Mouse (Mus musculus) ES-E14 (cell line): ENCODE results near the gene Exph5. TPM values are rescaled to one million over a fixed set of nuclear protein-coding genes. Genes with fewer than 3 reads are reported as not detected.

ENCODE experiments used
- DNase-seq: peaks from one replicate; pipeline ENCODE4 v3.0.0-alpha.2; 2013; ENCODE audit warnings: low read depth, low spot score
- H3K27ac ChIP-seq: 2 replicates; pipeline ENCODE4 v1.5.1; 2012; ENCODE audit warnings: low read depth, mild to moderate bottlenecking, low read length, moderate library complexity, mixed read lengths; ENCODE audit not compliant: poor library complexity, insufficient read depth, severe bottlenecking
- H3K36me3 ChIP-seq: 2 replicates; pipeline ENCODE4 v1.6.1; 2012; ENCODE audit warnings: mild to moderate bottlenecking, low read length, moderate library complexity, mixed read lengths; ENCODE audit not compliant: control insufficient read depth, poor library complexity, insufficient read depth, severe bottlenecking
- H3K4me1 ChIP-seq, 2 experiments: fragments of 150-350 bp in 1 of 2; sonication (generic) in 1 of 2; 2 replicates each; pipeline ENCODE4 v1.6.1; 2012; ENCODE audit warnings: low read length in 2 of 2, mild to moderate bottlenecking in 1 of 2, mixed read lengths in 1 of 2; ENCODE audit not compliant: control insufficient read depth in 2 of 2, insufficient read depth in 2 of 2, poor library complexity in 1 of 2
- H3K4me3 ChIP-seq, 2 experiments: fragments of 150-350 bp in 1 of 2; sonication (generic) in 1 of 2; 2 replicates each; pipeline ENCODE4 v1.5.1; 2012; ENCODE audit warnings: low read length in 2 of 2, low read depth in 1 of 2, mild to moderate bottlenecking in 1 of 2, mixed read lengths in 1 of 2; ENCODE audit not compliant: insufficient read depth in 1 of 2, poor library complexity in 1 of 2, severe bottlenecking in 1 of 2
- H3K9ac ChIP-seq: 2 replicates; pipeline ENCODE4 v1.6.1; 2012; ENCODE audit warnings: low read depth, mild to moderate bottlenecking, low read length, mixed read lengths; ENCODE audit not compliant: poor library complexity, insufficient read depth, severe bottlenecking
- H3K9me3 ChIP-seq: fragments of 150-350 bp; sonication (generic); 2 replicates; pipeline ENCODE4 v1.6.1; 2012; ENCODE audit warnings: low read depth, mild to moderate bottlenecking, low read length; ENCODE audit not compliant: control insufficient read depth, insufficient read depth
- CHD2 ChIP-seq: IDR thresholded peaks from 2 replicates; pipeline ENCODE4 v1.6.1; 2014; ENCODE audit warnings: mild to moderate bottlenecking, low read depth, low read length, inconsistent platforms
- HCFC1 ChIP-seq: IDR thresholded peaks from 2 replicates; pipeline ENCODE4 v1.6.1; 2012; ENCODE audit warnings: low read length, inconsistent platforms, borderline replicate concordance; ENCODE audit not compliant: insufficient read depth
- MAFK ChIP-seq: IDR thresholded peaks from 2 replicates; pipeline ENCODE4 v1.6.1; 2014; ENCODE audit warnings: mild to moderate bottlenecking, low read depth, low read length, inconsistent platforms; ENCODE audit not compliant: insufficient read depth
- ZC3H11A ChIP-seq: IDR thresholded peaks from 2 replicates; pipeline ENCODE4 v1.6.1; 2012; ENCODE audit warnings: low read depth, mild to moderate bottlenecking, inconsistent platforms, low read length, borderline replicate concordance
- ZNF384 ChIP-seq: IDR thresholded peaks from 2 replicates; pipeline ENCODE4 v1.6.1; 2012; ENCODE audit warnings: low read depth, low read length, inconsistent platforms
- in situ Hi-C, 2 experiments: fragments of 600-800 bp; cut with MboI; formaldehyde crosslinking; loops; one replicate each; pipeline ENCODE4 v1.15.1; 2025; ENCODE audit warnings: low sequenced_read_pairs in 2 of 2, inconsistent platforms in 1 of 2; ENCODE audit not compliant: unreplicated experiment in 2 of 2
- total RNA-seq: library from RNA; depleted of rRNA; stranded (reverse); fragments of 300-350 nt; gene quantifications from 2 replicates; pipeline ENCODE4 v1.2.3, GENCODE M21; 2012

Gene Exph5
- total RNA-seq, 1 experiment = 0.27 TPM

DNA sequence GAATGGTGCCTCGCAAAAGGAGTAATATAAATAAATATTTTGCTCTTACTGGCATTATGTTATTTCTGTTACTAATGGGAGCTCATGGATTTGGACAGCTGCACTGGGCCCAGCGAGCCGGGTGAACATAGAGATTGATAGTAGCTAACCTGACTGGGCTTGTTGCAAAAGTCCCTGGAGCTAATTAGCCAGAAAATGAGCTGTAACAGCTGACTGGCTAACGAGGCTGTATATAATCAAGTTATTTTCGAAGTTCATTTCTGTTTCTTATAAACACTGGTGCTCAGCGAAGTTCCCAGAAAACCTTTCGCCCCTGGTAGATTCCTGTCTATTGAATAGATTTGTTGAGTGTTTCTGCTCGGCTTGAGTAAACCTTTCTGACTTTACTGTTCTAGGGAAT is 101.5 kb downstream of the Exph5 start:
- no peak for DNase-seq
- peaks cover 5 to 7% of the 10 kb centered on the region in 2 experiments for H3K4me1 ChIP-seq
- in situ Hi-C loops = no loop called here
- H3K36me3 ChIP-seq = no peaks in the 10 kb centered on the region; the same call in 1 of the 2 replicates
- H3K27ac ChIP-seq = no peak overlapping the region; the same call in 1 of the 2 replicates
- H3K9me3 ChIP-seq = no peaks in the 10 kb centered on the region
- peak overlapping the region; percentile 18 to 76 for H3K4me3 ChIP-seq
- peak overlapping the region; percentile 65 for H3K9ac ChIP-seq
- TF ChIP-seq ZC3H11A = no peak
- no peak for TF ChIP-seq ZNF384
- TF ChIP-seq MAFK = no peak
- TF ChIP-seq CHD2 = no peak
- TF ChIP-seq HCFC1 = no peak

DNA sequence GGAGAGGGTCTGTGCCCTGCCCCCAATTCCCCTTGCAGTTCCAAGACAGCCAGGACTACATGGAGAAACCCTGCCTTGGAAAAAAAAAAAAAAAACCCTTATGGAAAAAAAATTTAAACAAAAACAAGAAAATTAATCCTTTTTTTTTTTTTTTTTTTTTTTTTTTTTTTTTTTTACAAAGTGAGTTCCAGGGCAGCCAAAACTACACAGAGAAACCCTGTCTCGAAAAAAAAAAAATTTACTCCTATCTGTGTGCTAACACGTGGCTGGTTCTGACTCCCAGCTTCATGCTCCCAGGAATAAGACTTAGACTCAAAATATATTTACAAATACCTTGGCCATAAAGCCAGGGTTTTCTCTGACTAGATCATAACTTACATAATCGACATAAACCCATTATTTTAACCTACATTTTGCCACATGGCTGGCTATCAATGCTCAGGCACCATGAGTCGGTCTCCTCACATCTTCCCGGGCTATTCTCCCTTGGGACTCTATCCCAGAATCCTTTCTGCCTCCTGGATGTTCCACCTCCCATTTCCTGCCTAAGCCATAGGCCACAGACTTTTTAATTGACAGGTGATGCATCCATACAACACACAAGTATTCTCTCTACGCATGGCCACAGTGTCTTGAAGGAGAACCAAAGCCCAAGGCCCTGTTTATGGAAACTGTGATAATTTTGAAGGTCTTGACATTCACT is 102.7 kb downstream of the Exph5 start:
- Histone ChIP-seq H3K27ac (no peak overlapping the region; the same call in 1 of the 2 replicates), H3K36me3 (no peaks in the 10 kb centered on the region; the same call in 1 of the 2 replicates), H3K9ac (peak overlapping the region; percentile 82), H3K4me3 (peak overlapping the region; percentile 71 to 76), H3K4me1 (peaks cover 4 to 7% of the 10 kb centered on the region in 2 experiments), H3K9me3 (no peaks in the 10 kb centered on the region)
- TF ChIP-seq ZNF384 = peak; percentile 66
- no peak for TF ChIP-seq MAFK
- 0 out of 2 replicates have a peak, but pooled peaks have one; percentile 32 for TF ChIP-seq HCFC1
- peak; percentile 47; the same call in 1 of the 2 replicates for TF ChIP-seq CHD2
- no peak for TF ChIP-seq ZC3H11A
- DNase-seq = peak; percentile 68
- in situ Hi-C loops = no loop called here

DNA sequence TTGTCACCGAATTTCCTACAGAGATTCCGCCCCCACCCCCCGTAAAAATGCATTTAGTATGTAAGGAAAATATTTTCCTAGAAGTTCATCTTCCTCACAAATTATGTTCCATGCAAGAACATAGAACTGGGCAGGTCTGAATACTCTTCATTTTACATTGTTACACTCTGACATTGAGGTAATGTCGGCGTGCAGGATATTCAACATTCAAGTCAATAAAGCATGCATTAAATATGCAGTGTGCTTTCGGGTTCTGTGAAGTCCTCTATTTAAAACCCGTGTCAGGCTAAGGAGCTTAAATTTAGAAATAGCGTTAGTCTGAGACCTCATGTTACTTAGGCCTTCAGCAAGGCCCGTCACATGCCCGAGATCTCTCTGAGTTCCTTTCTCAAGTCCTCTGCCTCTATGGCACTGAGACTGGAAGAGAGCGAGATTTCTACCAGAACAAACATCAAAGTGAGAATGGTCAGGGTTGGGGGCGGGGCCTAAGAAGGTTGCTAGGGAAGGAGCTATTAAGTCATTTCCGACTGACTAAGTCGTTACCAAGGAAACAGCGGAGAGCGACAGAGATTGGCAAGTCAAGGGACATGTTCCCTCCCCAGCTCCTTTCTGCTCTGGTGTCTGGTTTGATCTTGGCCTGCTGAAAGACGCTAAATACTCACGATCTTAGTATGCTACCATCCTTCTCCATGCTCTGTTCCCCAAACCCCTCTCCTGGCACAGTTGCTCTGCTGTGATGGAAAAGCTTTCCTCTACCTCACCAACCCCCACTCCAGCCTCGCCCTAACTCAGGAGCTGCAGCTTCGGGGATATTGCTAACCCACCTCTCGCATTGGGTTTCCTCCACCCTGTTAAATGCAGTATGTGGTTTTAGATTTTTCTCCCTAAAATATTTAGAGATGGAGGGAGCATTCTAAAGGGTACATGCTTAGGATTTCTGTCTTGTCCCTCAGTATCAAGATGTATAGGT is 103.6 kb downstream of the Exph5 start:
- TF ChIP-seq ZC3H11A (no peak), HCFC1 (0 out of 2 replicates have a peak, but pooled peaks have one; percentile 16)
- H3K27ac ChIP-seq = peak overlapping the region; percentile 48; the same call in 1 of the 2 replicates
- H3K9ac ChIP-seq = peak overlapping the region; percentile 80
- peak; percentile 94 for DNase-seq
- H3K36me3 ChIP-seq = no peaks in the 10 kb centered on the region
- peak overlapping the region; percentile 64 to 76 for H3K4me3 ChIP-seq
- no peaks in the 10 kb centered on the region for H3K9me3 ChIP-seq
- in situ Hi-C loops = no loop called here
- H3K4me1 ChIP-seq = peaks cover 4 to 7% of the 10 kb centered on the region in 2 experiments

DNA sequence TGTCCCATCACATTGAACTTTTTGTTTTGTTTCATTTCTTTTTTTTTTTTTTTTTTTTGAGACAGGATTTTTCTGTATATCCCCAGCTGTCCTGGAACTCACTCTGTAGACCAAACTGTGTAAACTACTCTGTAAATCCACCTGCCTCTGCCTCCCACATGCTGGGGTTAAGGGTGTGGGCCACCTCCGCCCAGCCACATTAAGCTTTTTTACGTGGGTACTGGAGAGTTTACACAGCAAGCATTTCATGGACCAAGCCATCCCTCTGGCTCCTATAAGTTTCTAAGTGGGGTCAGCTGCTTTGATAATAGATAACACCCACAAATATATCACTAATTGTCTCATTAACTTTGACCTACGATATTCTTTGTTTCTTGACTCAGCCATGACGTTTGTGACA is 107.1 kb downstream of the Exph5 start:
- TF ChIP-seq CHD2 (no peak), MAFK (no peak), ZC3H11A (no peak), ZNF384 (no peak), HCFC1 (no peak)
- H3K4me3 ChIP-seq = no peak overlapping the region
- no peak for DNase-seq
- no peak overlapping the region for H3K27ac ChIP-seq
- in situ Hi-C loops = no loop called here
- peaks cover 0 to 2% of the 10 kb centered on the region in 2 experiments; a peak in 2 of 4 replicates for H3K4me1 ChIP-seq
- H3K9me3 ChIP-seq = no peaks in the 10 kb centered on the region
- H3K9ac ChIP-seq = no peak overlapping the region
- no peaks in the 10 kb centered on the region for H3K36me3 ChIP-seq
